Mouse (Mus musculus) lung, adult 2 months (tissue): ENCODE measurements around the gene 0610009B22Rik. TPM values are rescaled to one million over a fixed set of nuclear protein-coding genes. Genes with fewer than 3 reads are reported as not detected.
"Not testable (repeated sequence)": the region's sequence is repeated elsewhere in the genome, so short reads cannot be mapped to it uniquely, and the experiment has no call there.

Experiments
- DNase-seq: peaks from one replicate; pipeline ENCODE4 v3.0.0; 2022
- H3K4me1 ChIP-seq: fragments of 200-500 bp; 2 replicates; pipeline ENCODE4 v1.6.1; 2011; ENCODE audit warnings: low read length; ENCODE audit not compliant: control insufficient read depth, insufficient read depth
- H3K4me3 ChIP-seq: fragments of 200-500 bp; replicated peaks from 2 replicates; pipeline ENCODE3; 2011; ENCODE audit warnings: low read depth, mild to moderate bottlenecking, control low read depth, low read length; ENCODE audit errors: extremely low read depth
- CTCF ChIP-seq: fragments of 200-500 bp; IDR thresholded peaks from 2 replicates; pipeline ENCODE4 v1.5.1; 2011; ENCODE audit warnings: mild to moderate bottlenecking, low read length, control low read depth; ENCODE audit not compliant: insufficient read depth
- POLR2A ChIP-seq: fragments of 200-500 bp; IDR thresholded peaks from 2 replicates; pipeline ENCODE4 v1.6.1; 2011; ENCODE audit warnings: low read depth, mild to moderate bottlenecking, control low read depth, low read length, borderline replicate concordance; ENCODE audit errors: extremely low read depth
- WGBS: fragments of 180-500 bp; shearing (Covaris S2); methylation state at CpG from one replicate; pipeline ENCODE4 v1.1.7; 2018; 5-methylcytosine and 5-hydroxymethylcytosine counted together
- polyA plus RNA-seq: library from polyadenylated mRNA; depleted of rRNA; stranded (reverse); fragments of >200 nt; gene quantifications from 2 replicates; pipeline ENCODE4 v1.2.3, GENCODE M21; 2012; rRNA removed

The 0610009B22Rik gene
- polyA plus RNA-seq, result 6.9 and 8.3 TPM in 2 replicates

DNA sequence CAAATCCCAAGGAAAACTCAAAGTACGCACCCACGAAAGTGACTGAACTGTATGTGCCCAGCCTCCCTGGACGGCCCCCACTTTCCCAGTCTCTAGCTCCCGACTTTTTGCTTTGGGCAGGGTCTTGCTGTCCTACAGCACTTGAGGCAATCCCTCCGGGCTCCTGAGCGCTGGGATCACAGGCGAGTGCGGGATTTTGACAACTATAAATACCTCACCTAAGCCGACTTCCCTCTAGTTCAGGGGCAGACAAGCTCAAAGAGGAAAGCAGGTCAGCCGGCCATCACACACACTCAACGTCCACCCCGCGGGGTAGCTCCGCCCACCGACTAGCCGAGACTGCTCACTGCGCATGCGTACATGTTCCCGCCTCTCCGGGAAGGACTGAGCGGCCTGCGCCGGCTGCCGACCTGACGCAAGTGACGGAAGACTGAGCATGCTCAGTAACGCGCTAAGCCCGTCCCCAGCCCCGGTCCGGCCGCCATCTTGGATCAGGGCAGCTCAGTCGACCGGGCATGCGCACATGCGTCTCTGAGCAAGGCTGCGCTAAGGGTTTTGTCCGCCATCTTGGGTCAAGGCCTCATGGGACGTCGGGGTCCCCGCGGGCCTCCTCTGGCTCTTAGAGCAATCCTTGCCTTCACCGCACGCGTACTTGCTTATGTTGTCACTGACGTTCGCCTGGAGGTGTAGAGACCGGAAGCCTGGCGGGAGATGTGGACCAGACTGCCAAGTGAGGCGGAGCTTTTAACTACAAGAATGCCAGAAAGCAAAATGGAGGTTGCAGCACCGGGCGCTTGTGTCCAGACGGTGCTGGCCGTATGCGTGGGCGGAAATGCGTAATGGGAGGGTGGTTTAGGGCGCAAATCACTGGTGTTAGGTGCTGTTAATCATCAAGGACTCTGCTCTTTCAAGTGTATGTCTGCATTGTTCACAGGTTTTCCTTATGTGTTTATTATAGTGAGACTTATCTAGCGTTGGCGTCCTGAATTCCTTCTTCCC lies at the start of gene 0610009B22Rik:
TSS of gene 0610009B22Rik (minus strand) at position 545 of the 999 bp plus-strand sequence.
- under 1% methylated on average over 60 of the region's 60 CpGs for WGBS
- peak within 1 kb of the TSS; percentile 85 for H3K4me3 ChIP-seq
- peak; percentile 99 for DNase-seq
- H3K4me1 ChIP-seq, result no peaks in the 10 kb centered on the region; the same call in 1 of the 2 replicates
- TF ChIP-seq CTCF, result no peak
- peak; percentile 91; the same call in 1 of the 2 replicates for TF ChIP-seq POLR2A

DNA sequence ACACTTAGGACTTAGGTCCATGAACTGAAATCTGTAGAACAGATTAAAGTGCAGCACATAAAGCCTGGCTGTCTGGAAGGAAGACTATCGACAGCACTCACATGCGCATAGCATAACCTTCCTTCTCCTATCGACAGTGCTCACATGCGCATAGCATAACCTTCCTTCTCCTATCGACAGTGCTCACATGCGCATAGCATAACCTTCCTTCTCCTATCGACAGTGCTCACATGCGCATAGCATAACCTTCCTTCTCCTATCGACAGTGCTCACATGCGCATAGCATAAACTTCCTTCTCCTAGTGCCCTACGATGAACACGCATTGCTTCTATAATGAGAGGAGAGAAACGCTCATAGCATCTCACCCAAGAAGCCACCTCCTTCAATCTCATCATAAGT lies 45.5 kb upstream of the 0610009B22Rik start:
- WGBS, result 95% methylated on average over 13 of the region's 13 CpGs
- DNase-seq, H3K4me3 ChIP-seq, H3K4me1 ChIP-seq: not testable (repeated sequence)

DNA sequence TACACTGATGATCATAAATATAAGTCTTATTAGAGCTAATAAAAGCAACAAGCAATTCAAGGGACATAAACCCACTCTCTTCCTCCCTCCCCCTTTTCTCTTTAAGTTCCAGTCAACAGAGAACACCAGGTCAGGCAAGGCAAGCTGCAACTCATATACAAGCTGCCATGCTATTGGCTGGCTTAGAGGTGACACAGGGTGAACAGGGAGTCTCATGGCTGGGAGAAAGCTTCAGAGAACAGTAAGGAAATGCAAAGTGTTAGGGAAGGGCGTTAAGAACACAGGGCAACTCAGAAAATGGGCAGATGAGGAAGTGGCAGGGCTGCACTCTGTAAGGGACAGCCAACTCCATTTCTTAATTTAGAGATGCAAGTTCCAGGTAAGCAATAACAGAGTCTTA lies 44.2 kb upstream of the 0610009B22Rik start:
- Histone ChIP-seq H3K4me3 (no peak overlapping the region), H3K4me1 (no peaks in the 10 kb centered on the region)
- 79% methylated on average over 1 of the region's 1 CpGs for WGBS
- no peak for TF ChIP-seq CTCF
- DNase-seq, result no peak

DNA sequence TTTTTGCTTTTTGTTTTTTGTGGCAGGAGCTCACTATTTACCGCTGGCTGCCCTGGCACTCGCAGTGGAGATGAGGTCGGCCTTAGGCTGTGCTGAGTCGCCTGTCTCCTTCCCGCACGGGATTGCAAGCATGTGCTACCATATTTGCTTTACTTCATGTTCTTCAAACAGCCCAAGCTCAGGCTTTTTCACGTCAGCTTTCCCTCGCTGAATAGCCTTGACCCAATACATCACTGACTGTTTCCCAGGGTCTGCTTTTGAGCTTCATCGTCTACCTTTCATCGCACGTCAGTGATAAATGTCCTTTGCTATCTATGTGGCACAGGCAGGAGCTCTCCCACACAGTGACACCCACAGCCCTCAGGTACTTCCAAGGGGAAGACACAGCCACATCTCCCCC lies 32.4 kb upstream of the 0610009B22Rik start:
- no peak for DNase-seq
- H3K4me1 ChIP-seq, result no peaks in the 10 kb centered on the region
- WGBS, result 91% methylated on average over 11 of the region's 11 CpGs
- no peak for TF ChIP-seq CTCF
- TF ChIP-seq POLR2A, result no peak
- H3K4me3 ChIP-seq, result no peak overlapping the region

DNA sequence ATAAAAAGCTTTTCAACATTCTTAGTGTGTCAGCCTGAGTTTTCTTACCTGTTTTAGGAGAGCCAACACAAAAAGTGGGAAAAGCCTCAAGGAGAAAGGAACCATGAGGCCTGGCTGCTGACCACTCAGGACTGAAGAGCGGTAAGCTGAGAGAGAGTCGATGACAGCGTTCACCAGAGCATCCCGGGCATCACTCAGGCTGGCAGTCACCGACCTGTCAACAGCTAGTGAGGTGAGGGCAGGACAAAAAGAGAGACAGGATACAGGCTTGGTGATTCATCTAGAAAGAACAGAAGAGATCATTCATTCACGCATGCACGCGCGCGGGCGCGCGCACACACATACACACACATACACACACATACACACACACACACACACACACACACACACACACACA lies 18.4 kb upstream of the 0610009B22Rik start:
- DNase-seq, result no peak
- TF ChIP-seq POLR2A (no peak), CTCF (no peak)
- Histone ChIP-seq H3K4me1 (no peaks in the 10 kb centered on the region), H3K4me3 (no peak overlapping the region)
- WGBS, result 99% methylated on average over 13 of the region's 13 CpGs

DNA sequence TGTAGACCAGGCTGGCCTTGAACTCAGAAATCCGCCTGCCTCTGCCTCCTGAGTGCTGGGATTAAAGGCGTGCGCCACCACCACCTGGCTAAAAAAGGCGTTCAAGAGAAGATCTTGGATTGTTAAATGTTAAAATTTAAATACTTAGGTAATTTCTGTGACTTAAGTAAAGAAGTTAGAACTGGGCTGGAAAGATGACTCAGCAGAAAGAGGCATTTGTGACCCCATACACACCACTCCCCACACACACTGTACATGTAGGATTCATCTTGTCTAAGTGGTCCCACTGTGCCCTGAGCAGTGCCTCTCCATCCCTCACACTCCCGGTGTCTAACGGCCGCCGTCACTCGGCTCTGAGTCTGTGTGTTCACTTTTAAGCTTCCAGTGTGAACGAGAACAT lies 17.8 kb upstream of the 0610009B22Rik start:
- no peak for TF ChIP-seq CTCF
- no peak for TF ChIP-seq POLR2A
- DNase-seq, result no peak
- 94% methylated on average over 10 of the region's 10 CpGs for WGBS

DNA sequence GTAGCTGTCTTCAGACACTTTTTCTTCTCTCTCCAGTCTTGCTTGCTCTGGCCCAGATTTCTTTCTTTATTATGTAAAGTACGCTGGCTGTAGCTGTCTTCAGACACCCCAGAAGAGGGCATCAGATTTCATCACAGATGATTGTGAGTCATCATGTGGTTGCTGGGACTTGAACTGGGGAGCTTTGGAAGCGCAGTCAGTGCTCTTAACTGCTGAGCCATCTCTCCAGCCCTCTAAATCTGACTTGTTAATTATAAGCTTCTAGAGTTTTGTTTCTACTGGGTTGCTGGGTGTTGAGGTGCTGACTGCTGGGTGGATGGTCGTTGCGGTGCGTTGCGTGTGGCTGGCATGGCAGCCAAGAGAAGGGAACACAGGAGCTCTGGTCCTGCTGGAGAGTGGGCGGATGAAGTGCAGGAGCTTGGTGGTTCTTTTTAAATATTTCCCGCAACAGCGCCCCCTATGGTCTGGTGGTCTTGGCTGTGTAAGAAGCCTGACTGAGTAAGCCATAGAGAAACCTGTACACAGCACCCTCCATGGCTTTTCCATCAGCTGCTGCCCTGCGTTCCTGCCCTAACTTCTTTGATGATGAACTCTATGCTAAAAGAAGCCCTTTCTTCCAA lies 14.8 kb upstream of the 0610009B22Rik start:
- DNase-seq, result no peak
- WGBS, result 72% methylated on average over 10 of the region's 10 CpGs
- TF ChIP-seq CTCF, result no peak; the same call in 1 of the 2 replicates
- no peak for TF ChIP-seq POLR2A

More for the DNA sequence above, 17.8 kb upstream of the 0610009B22Rik start:
- Histone ChIP-seq H3K4me3 (no peak overlapping the region), H3K4me1 (no peaks in the 10 kb centered on the region)

DNA sequence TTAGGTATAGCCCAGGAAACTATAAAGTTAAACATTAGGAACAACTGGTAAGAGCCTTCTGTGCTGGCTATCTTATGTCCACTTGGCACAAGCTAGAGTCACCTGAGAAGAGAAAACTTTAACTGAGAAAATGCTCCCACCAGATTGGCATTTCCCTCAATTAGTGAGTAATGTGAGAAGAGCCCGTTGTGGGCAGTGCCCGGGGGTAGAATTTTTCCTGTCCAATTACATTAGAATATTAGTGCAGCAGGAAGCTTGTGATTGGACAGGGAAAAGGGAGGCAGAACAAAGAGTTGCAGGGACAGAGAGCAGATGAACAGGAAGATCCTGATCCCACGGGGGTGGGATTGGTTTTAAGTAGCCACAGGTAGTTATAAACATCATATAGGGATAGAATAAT lies 14.2 kb upstream of the 0610009B22Rik start:
- 70% methylated on average over 3 of the region's 3 CpGs for WGBS
- DNase-seq, result no peak
- H3K4me3 ChIP-seq, result no peak overlapping the region
- TF ChIP-seq CTCF, result no peak
- TF ChIP-seq POLR2A, result no peak
- H3K4me1 ChIP-seq, result no peaks in the 10 kb centered on the region

More for the DNA sequence above, 14.8 kb upstream of the 0610009B22Rik start:
- Histone ChIP-seq H3K4me3 (no peak overlapping the region), H3K4me1 (no peaks in the 10 kb centered on the region)

DNA sequence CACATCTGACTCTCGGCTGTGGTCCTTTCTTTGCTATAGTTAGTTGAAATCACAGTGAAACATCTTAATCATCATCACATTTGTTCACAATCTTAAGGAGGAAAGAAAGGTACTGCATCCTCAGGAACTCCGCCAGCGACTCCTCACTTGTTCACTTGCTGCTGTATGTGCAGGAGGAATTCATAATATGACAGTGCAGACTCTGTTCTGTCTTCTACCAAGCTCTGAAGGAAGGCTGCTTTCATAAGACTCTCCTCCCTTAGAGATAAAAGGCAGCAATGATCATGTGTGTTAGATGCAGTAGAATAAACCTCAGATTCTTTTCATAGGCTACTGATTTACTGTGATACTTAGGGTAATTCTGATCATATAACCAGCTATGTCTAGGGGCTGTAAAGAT lies 6.3 kb upstream of the 0610009B22Rik start:
- TF ChIP-seq POLR2A (no peak), CTCF (no peak)

DNA sequence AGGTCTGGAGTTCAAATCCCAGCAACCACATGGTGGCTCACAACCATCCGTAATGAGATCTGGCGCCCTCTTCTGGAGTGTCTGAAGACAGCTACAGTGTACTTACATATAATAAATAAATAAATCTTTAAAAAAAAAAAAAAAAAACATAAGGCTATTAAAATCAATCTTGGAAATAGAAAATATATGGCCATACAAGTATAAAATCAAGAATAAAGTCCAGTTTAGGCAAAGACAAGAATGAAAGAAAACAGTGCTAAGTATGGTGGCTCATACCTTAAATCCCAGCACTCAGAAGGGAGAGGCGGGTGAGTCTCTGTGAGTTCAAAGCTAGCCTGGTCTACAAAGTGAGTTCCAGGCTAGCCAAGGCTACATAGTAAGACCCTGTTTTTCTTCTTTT lies 1.9 kb upstream of the 0610009B22Rik start:
- not testable (repeated sequence) for DNase-seq, H3K4me3 ChIP-seq, H3K4me1 ChIP-seq
- WGBS, result 60% methylated on average over 3 of the region's 3 CpGs

More for the DNA sequence above, 6.3 kb upstream of the 0610009B22Rik start:
- WGBS, result 95% methylated on average over 3 of the region's 3 CpGs
- H3K4me3 ChIP-seq, result no peak overlapping the region
- no peaks in the 10 kb centered on the region for H3K4me1 ChIP-seq
- no peak for DNase-seq
